Mouse (Mus musculus) stomach, embryonic 14.5 days (tissue): Measurements from ENCODE around the gene Gm40193. TPM values are rescaled to one million over a fixed set of nuclear protein-coding genes. Genes with fewer than 3 reads are reported as not detected.

ENCODE experiments used
- ATAC-seq: fragments of 200-750 bp; cut with Nextera tagmentation; 2 replicates; pipeline ENCODE4 v1.8.0; 2017; ENCODE audit warnings: low read depth, moderate TSS enrichment; ENCODE audit not compliant: insufficient number of reproducible peaks, insufficient read depth, low FRiP score
- H3K27ac ChIP-seq: fragments of 300-500 bp; sonication (generic); 2 replicates; pipeline ENCODE4 v1.5.1; 2014; ENCODE audit warnings: mild to moderate bottlenecking, low read length, moderate library complexity, mixed read lengths
- H3K27me3 ChIP-seq: fragments of 300-500 bp; sonication (generic); 2 replicates; pipeline ENCODE4 v1.6.1; 2014; ENCODE audit warnings: low read length, control low read depth, mixed read lengths; ENCODE audit not compliant: control insufficient read depth, insufficient read depth
- H3K36me3 ChIP-seq: fragments of 300-500 bp; sonication (generic); 2 replicates; pipeline ENCODE4 v1.6.1; 2014; ENCODE audit warnings: mild to moderate bottlenecking, control low read depth, low read length, moderate library complexity, mixed read lengths; ENCODE audit not compliant: control insufficient read depth, insufficient read depth
- H3K4me1 ChIP-seq: fragments of 300-500 bp; sonication (generic); 2 replicates; pipeline ENCODE4 v1.6.1; 2014; ENCODE audit warnings: low read length, control low read depth, mixed read lengths; ENCODE audit not compliant: control insufficient read depth, insufficient read depth
- H3K4me2 ChIP-seq: fragments of 300-500 bp; sonication (generic); replicated peaks from 2 replicates; pipeline ENCODE4 v1.6.1; 2014; ENCODE audit warnings: low read depth, low read length, control low read depth
- H3K4me3 ChIP-seq: fragments of 300-500 bp; sonication (generic); 2 replicates; pipeline ENCODE4 v1.5.1; 2014; ENCODE audit warnings: low read depth, low read length, control low read depth
- H3K9ac ChIP-seq: fragments of 300-500 bp; sonication (generic); replicated peaks from 2 replicates; pipeline ENCODE4 v1.6.1; 2014; ENCODE audit warnings: low read depth, mild to moderate bottlenecking, control low read depth, low read length, moderate library complexity, mixed read lengths
- H3K9me3 ChIP-seq: fragments of 300-500 bp; sonication (generic); 2 replicates; pipeline ENCODE4 v1.6.1; 2016; ENCODE audit warnings: low read depth, low read length, control low read depth; ENCODE audit not compliant: control insufficient read depth
- WGBS: fragments of 180-500 bp; shearing (Covaris S2); extraction: QIAGEN DNeasy Blood & Tissue Kit; methylation state at CpG from one replicate; pipeline ENCODE4 v1.1.7; 2014; 5-methylcytosine and 5-hydroxymethylcytosine counted together
- polyA plus RNA-seq: library from polyadenylated mRNA; unstranded; fragments of >200 nt; fragmentation: Nextera tagmentation; extraction: Ambion mirVana; gene quantifications from 2 replicates; pipeline ENCODE4 v1.2.1, GENCODE M21; 2014

Gm40193 gene
- polyA plus RNA-seq, 1 experiment from 2014 or later, result not detected

GRCm38 (mm10) chr11:70561937-70562286 is 29.2 kb upstream of the Gm40193 start:
- WGBS, result 2% methylated on average over 2 of the region's 2 CpGs
- 0 out of 2 replicates have a peak overlapping the region, but pooled peaks have one; percentile 83 for H3K9ac ChIP-seq
- H3K27ac ChIP-seq, result peak overlapping the region; percentile 66; the same call in 1 of the 2 replicates
- ATAC-seq, result no peak
- no peaks in the 10 kb centered on the region for H3K27me3 ChIP-seq
- no peaks in the 10 kb centered on the region for H3K9me3 ChIP-seq
- peaks cover 8% of the 10 kb centered on the region; the same call in 1 of the 2 replicates for H3K4me1 ChIP-seq
- H3K4me2 ChIP-seq, result peak overlapping the region; percentile 82
- H3K4me3 ChIP-seq, result peak overlapping the region; percentile 91
- no peaks in the 10 kb centered on the region for H3K36me3 ChIP-seq

DNA sequence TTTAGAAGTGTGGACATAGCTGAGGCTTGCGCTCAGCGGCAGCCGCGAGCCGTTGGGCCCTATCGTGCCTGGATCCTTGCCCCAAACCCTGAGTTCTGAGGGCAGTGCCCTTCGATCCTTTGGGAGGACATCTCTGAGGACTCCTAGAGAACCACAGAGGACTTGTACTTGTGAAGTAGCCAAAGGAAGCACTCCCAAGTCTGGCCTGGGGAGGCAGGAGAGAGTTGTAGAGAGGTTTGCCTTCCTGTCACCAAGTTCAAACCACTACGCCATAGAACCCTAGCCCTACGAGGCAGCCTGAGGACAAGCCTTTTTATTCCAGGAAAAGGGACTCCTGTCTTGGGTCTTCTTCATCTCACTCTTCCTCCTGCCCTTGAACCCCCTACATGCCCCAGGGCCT is 24.8 kb upstream of the Gm40193 start:
- H3K27me3 ChIP-seq, result no peaks in the 10 kb centered on the region
- H3K4me1 ChIP-seq, result no peaks in the 10 kb centered on the region
- H3K9me3 ChIP-seq, result no peaks in the 10 kb centered on the region
- no peaks in the 10 kb centered on the region for H3K36me3 ChIP-seq
- ATAC-seq, result no peak
- no peak overlapping the region for H3K27ac ChIP-seq
- no peak overlapping the region for H3K4me3 ChIP-seq
- no peak overlapping the region for H3K4me2 ChIP-seq
- WGBS, result 93% methylated on average over 9 of the region's 9 CpGs
- H3K9ac ChIP-seq, result no peak overlapping the region

DNA sequence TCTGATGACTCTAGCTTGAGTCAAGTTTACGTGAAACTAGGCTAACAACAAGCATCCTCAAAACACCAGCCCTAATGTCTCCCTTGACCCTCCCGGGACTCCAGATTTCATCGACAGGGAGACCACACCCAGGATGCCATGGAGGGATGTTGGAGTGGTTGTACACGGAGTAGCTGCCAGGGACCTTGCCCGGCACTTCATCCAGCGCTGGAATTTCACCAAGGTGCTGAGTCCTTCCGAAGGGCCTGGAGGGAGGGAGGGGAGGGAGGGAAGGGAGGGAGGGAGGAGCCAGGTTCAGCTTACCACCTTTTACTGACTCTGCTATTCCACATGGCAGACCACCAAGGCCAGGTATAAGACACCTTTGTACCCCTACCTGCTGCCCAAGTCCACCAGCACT is 21.2 kb upstream of the Gm40193 start:
- Histone ChIP-seq H3K4me2 (no peak overlapping the region), H3K9me3 (no peaks in the 10 kb centered on the region), H3K27ac (no peak overlapping the region), H3K4me3 (no peak overlapping the region), H3K4me1 (no peaks in the 10 kb centered on the region), H3K9ac (no peak overlapping the region), H3K36me3 (no peaks in the 10 kb centered on the region), H3K27me3 (no peaks in the 10 kb centered on the region)
- WGBS, result 18% methylated on average over 7 of the region's 7 CpGs
- no peak for ATAC-seq

DNA sequence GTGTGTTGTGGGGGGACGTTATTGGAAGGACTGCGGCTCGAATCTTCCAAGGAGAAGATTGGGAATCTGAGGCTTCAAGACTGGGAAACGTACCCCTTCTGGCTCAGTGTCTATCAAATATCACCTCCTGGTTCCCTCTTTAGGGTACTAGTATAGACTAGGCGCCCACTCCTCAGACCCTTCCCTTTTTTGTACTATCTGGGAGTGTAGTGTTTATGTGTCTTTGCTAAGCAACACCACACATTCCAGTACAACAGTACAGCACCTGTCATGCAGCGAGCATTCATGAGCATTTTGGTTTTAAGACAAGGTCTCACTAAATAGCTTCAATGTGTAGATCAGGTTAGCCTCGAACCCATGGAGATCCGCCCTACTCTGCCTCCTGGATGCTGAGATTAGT is 18.8 kb upstream of the Gm40193 start:
- ATAC-seq, result no peak
- WGBS, result 88% methylated on average over 8 of the region's 8 CpGs
- Histone ChIP-seq H3K27ac (no peak overlapping the region), H3K9ac (no peak overlapping the region), H3K9me3 (no peaks in the 10 kb centered on the region), H3K4me1 (no peaks in the 10 kb centered on the region), H3K36me3 (no peaks in the 10 kb centered on the region), H3K4me3 (no peak overlapping the region), H3K4me2 (no peak overlapping the region), H3K27me3 (no peaks in the 10 kb centered on the region)

GRCm38 (mm10) chr11:70544496-70544895 is 11.8 kb upstream of the Gm40193 start:
- ATAC-seq, result no peak
- Histone ChIP-seq H3K27me3 (no peaks in the 10 kb centered on the region), H3K9me3 (no peaks in the 10 kb centered on the region), H3K4me2 (no peak overlapping the region), H3K4me3 (no peak overlapping the region), H3K36me3 (no peaks in the 10 kb centered on the region), H3K9ac (no peak overlapping the region), H3K27ac (no peak overlapping the region), H3K4me1 (no peaks in the 10 kb centered on the region; the same call in 1 of the 2 replicates)
- WGBS, result 58% methylated on average over 7 of the region's 7 CpGs

- no peak overlapping the region for H3K27ac ChIP-seq
- no peaks in the 10 kb centered on the region for H3K27me3 ChIP-seq
- H3K36me3 ChIP-seq, result no peaks in the 10 kb centered on the region
- no peak overlapping the region for H3K4me3 ChIP-seq
- H3K4me2 ChIP-seq, result no peak overlapping the region
- ATAC-seq, result no peak
- peaks cover 3% of the 10 kb centered on the region; the same call in 1 of the 2 replicates for H3K4me1 ChIP-seq
- 75% methylated on average over 5 of the region's 5 CpGs for WGBS
- no peaks in the 10 kb centered on the region for H3K9me3 ChIP-seq
- no peak overlapping the region for H3K9ac ChIP-seq
Observed at GRCm38 (mm10) chr11:70541415-70541814, 8.7 kb upstream of the Gm40193 start.

DNA sequence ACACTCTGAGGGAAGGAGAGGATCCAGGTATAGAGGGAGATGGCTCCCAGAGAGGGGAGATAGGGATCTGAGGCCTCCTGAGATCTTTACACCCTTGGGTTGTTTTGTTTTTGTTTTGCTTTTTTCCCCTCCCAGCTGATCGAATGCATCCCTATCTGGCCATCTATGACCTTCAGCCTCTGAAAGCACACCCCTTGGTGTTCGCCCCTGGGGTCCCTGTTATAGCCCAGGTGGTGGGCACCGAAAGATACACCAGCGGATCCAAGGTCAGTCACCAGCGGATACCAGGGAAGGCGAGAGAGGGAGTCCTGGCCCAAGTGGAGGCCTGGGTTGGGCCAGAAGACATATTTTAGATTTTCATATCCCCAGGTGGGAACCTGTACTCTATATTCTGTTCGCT is 8.2 kb upstream of the Gm40193 start:
- whole genome bisulfite sequencing, result 84% methylated on average over 7 of the region's 7 CpGs
- Histone ChIP-seq H3K27me3 (no peaks in the 10 kb centered on the region), H3K36me3 (no peaks in the 10 kb centered on the region), H3K4me1 (peaks cover 3% of the 10 kb centered on the region; the same call in 1 of the 2 replicates), H3K9me3 (no peaks in the 10 kb centered on the region), H3K4me2 (peak overlapping the region; percentile 67), H3K9ac (no peak overlapping the region), H3K4me3 (peak overlapping the region; percentile 58), H3K27ac (no peak overlapping the region)
- no peak for ATAC-seq

- peak within 1 kb of the TSS; percentile 67 for H3K4me2 ChIP-seq
- H3K4me3 ChIP-seq, result peak within 1 kb of the TSS; percentile 58
- peak within 1 kb of the TSS; percentile 58; the same call in 1 of the 2 replicates for H3K27ac ChIP-seq
- no peaks in the 10 kb centered on the region for H3K27me3 ChIP-seq
- peaks cover 3% of the 10 kb centered on the region; the same call in 1 of the 2 replicates for H3K4me1 ChIP-seq
- 1% methylated on average over 65 of the region's 65 CpGs for WGBS
- no peaks in the 10 kb centered on the region for H3K36me3 ChIP-seq
- H3K9me3 ChIP-seq, result no peaks in the 10 kb centered on the region
- peak; percentile 94 for ATAC-seq
- H3K9ac ChIP-seq, result peak within 1 kb of the TSS; percentile 61
Observed at GRCm38 (mm10) chr11:70539877-70540587, 7.3 kb upstream of the Gm40193 start, which contains the start of gene Pld2. TSS of gene Pld2 (plus strand) at chr11:70540064.
